In the genomic region with DNA sequence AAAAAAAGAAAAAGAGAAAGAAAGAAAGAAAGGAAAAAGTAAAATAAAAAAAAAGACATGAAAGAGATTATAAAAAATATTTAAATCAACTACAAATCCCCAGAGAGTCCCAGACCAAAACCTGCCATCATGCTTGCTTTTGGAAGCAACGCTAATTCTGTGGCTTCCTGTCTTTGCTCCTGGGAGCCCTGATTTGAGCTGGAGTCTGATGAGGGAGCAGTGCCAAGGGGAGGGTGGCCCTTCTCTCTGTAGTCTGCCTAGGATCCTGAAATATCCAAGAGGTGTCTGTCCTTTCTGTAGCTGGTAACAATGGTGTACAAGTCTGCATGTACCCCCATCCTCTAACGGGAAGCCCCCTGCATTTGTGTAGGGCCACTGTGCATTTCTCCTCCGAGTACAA, we compare ENCODE assay signal across 16 mouse cellular contexts.
"Had no signal": no experiment of that assay in that cellular context is flagged by ENCODE, and none has a peak within 500 bp of the region (broad histone marks: within the 10 kb centered on the region; RNA-seq: fewer than 3 reads in every experiment).

No protein-coding gene starts in this region.

- H3K27me3 ChIP-seq: kidney, embryonic 15.5 days; liver, embryonic 13.5 days; midbrain, embryonic 13.5 days; neural tube, embryonic 13.5 days had no signal

- H3K9me3 ChIP-seq: kidney, embryonic 15.5 days; liver, embryonic 13.5 days; megakaryocyte, embryonic 14.5 days; midbrain, embryonic 13.5 days; neural tube, embryonic 13.5 days had no signal

- DNase-seq: kidney, postnatal 10 days; kidney, postnatal 36 days; layer of hippocampus, postnatal 36 days; liver, embryonic 13.5 days; lung, adult 2 months; retina, postnatal 1 day; thymus, adult 18-20 months; thymus, postnatal 36 days had no signal

- H3K27ac ChIP-seq: kidney, embryonic 15.5 days; left cerebral cortex, adult 2 months; liver, embryonic 13.5 days; midbrain, embryonic 13.5 days; neural tube, embryonic 13.5 days had no signal

- H3K4me2 ChIP-seq: kidney, embryonic 15.5 days; liver, embryonic 13.5 days; midbrain, embryonic 13.5 days; neural tube, embryonic 13.5 days had no signal

- ATAC-seq: lung, postnatal 0 days; midbrain, embryonic 13.5 days; midbrain, embryonic 16.5 days had no signal

- H3K4me3 ChIP-seq: kidney, embryonic 15.5 days; left cerebral cortex, adult 2 months; liver, embryonic 13.5 days; megakaryocyte, embryonic 14.5 days; midbrain, embryonic 13.5 days; myocyte; neural tube, embryonic 13.5 days had no signal

- H3K9ac ChIP-seq: kidney, embryonic 15.5 days; liver, embryonic 13.5 days; midbrain, embryonic 13.5 days; neural tube, embryonic 13.5 days had no signal
